Mouse (Mus musculus) liver, postnatal 0 days (tissue): ENCODE results near the gene Tm4sf20. TPM values are rescaled to one million over a fixed set of nuclear protein-coding genes. Genes with fewer than 3 reads are reported as not detected.
A peak's percentile ranks its signal among the peaks of the same experiment; 100 is the strongest.

Source experiments
- ATAC-seq: fragments of 200-750 bp; cut with Nextera tagmentation; 2 replicates; pipeline ENCODE4 v1.8.0; 2017; ENCODE audit warnings: mild to moderate bottlenecking, moderate library complexity
- DNase-seq: peaks from one replicate; pipeline ENCODE4 v3.0.0-alpha.2; 2016
- H3K27ac ChIP-seq: fragments of 300-500 bp; sonication (generic); 2 replicates; pipeline ENCODE4 v1.5.1; 2014; ENCODE audit warnings: antibody characterized with exemption, moderate library complexity, mild to moderate bottlenecking, low read depth
- H3K27me3 ChIP-seq: fragments of 300-500 bp; sonication (generic); 2 replicates; pipeline ENCODE4 v1.6.1; 2014; ENCODE audit warnings: low read length, control low read depth, mixed read lengths; ENCODE audit not compliant: insufficient read depth
- H3K36me3 ChIP-seq: fragments of 300-500 bp; sonication (generic); replicated peaks from 2 replicates; pipeline ENCODE4 v1.6.1; 2014; ENCODE audit warnings: mild to moderate bottlenecking, control low read depth, low read length, moderate library complexity, mixed read lengths; ENCODE audit not compliant: insufficient read depth
- H3K4me1 ChIP-seq: fragments of 300-500 bp; sonication (generic); 2 replicates; pipeline ENCODE4 v1.6.1; 2014; ENCODE audit warnings: antibody characterized with exemption, mild to moderate bottlenecking, control low read depth; ENCODE audit not compliant: insufficient read depth
- H3K4me2 ChIP-seq: fragments of 300-500 bp; sonication (generic); 2 replicates; pipeline ENCODE4 v1.6.1; 2014; ENCODE audit warnings: low read depth, mild to moderate bottlenecking, low read length, moderate library complexity, mixed read lengths
- H3K4me3 ChIP-seq: fragments of 300-500 bp; sonication (generic); 2 replicates; pipeline ENCODE4 v1.5.1; 2014; ENCODE audit warnings: low read depth, low read length
- H3K9ac ChIP-seq: fragments of 300-500 bp; sonication (generic); replicated peaks from 2 replicates; pipeline ENCODE4 v1.6.1; 2014; ENCODE audit warnings: mild to moderate bottlenecking, moderate library complexity
- H3K9me3 ChIP-seq: fragments of 300-500 bp; sonication (generic); 2 replicates; pipeline ENCODE4 v1.6.1; 2016; ENCODE audit warnings: mild to moderate bottlenecking, control low read depth, low read length, mixed read lengths
- CTCF ChIP-seq: sonication (generic); IDR thresholded peaks from 2 replicates; pipeline ENCODE4 v1.5.1; 2016; ENCODE audit warnings: antibody characterized with exemption, low read depth
- EP300 ChIP-seq: IDR thresholded peaks from 2 replicates; pipeline ENCODE4 v1.6.1; 2016; ENCODE audit warnings: antibody characterized with exemption, low read depth, mild to moderate bottlenecking
- WGBS: fragments of 180-500 bp; shearing (Covaris S2); extraction: QIAGEN DNeasy Blood & Tissue Kit; methylation state at CpG from one replicate; pipeline ENCODE4 v1.1.7; 2014; ENCODE audit not compliant: insufficient replicate concordance; 5-methylcytosine and 5-hydroxymethylcytosine counted together
- polyA plus RNA-seq: library from polyadenylated mRNA; unstranded; fragments of >200 nt; fragmentation: Nextera tagmentation; extraction: Ambion mirVana; gene quantifications from 2 replicates; pipeline ENCODE4 v1.2.1, GENCODE M21; 2015

Gene Tm4sf20
- polyA plus RNA-seq, 1 experiment from 2014 or later = not detected

- Histone ChIP-seq H3K27me3 (no peaks in the 10 kb centered on the region), H3K9me3 (no peaks in the 10 kb centered on the region), H3K36me3 (no peaks in the 10 kb centered on the region), H3K4me3 (no peak overlapping the region), H3K27ac (peak overlapping the region; percentile 48; the same call in 1 of the 2 replicates), H3K9ac (no peak overlapping the region), H3K4me1 (peaks cover 12% of the 10 kb centered on the region), H3K4me2 (no peak overlapping the region)
- DNase-seq (peak; percentile 32), ATAC-seq (no peak)
- WGBS = 37% methylated on average over 18 of the region's 18 CpGs
- TF ChIP-seq CTCF (no peak), EP300 (no peak)
Measured at GRCm38 (mm10) chr1:82795702-82796443, 27.6 kb upstream of the Tm4sf20 start.

DNA sequence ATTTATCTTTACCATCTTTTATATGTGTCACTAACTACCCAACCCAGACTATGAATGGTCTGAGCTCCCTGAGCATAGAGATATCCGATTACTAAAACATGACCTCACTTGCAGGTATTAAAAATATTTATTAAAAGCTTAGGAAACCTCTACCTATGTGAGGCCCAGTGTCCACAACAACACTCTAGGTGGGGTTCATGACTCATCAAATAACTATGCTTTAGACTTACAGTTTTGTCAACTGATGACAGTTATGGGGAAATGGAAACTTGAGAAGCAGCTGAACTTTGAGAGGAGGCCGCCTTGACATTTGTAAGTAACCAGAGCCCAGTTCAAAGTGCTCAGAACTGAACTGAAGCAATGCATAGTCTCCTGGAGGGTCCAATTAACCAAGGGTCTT lies 26.9 kb upstream of the Tm4sf20 start:
- no peak for ATAC-seq
- no peaks in the 10 kb centered on the region for H3K27me3 ChIP-seq
- WGBS = 75% methylated on average over 2 of the region's 2 CpGs
- DNase-seq = no peak
- no peak overlapping the region for H3K4me3 ChIP-seq
- no peaks in the 10 kb centered on the region for H3K9me3 ChIP-seq
- no peak for TF ChIP-seq CTCF
- TF ChIP-seq EP300 = no peak
- H3K36me3 ChIP-seq = no peaks in the 10 kb centered on the region
- H3K27ac ChIP-seq = no peak overlapping the region
- H3K9ac ChIP-seq = no peak overlapping the region
- H3K4me1 ChIP-seq = peaks cover 12% of the 10 kb centered on the region
- no peak overlapping the region for H3K4me2 ChIP-seq

DNA sequence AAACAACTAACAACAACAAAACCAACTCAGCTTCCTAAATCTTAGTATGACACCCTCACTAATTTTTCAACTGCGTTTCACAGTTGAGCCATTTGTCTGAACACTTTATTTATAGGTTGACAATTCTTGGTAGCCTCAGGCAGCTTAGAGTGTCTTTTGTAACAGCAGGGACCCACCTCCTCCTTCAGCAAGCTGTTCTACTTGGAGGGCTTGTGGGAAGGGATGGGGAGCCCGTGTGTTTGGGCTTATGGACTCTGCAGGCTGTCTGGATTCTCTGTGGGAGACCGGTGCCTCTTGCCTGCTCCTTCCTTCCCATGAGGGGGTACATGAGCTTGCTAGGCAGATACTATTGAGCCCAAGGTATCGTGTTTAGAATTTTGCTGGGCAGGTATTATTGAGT lies 25.7 kb upstream of the Tm4sf20 start:
- 77% methylated on average over 4 of the region's 4 CpGs for WGBS
- TF ChIP-seq CTCF (no peak), EP300 (no peak)
- ATAC-seq = no peak
- H3K36me3 ChIP-seq = no peaks in the 10 kb centered on the region
- peaks cover 12% of the 10 kb centered on the region for H3K4me1 ChIP-seq
- H3K9ac ChIP-seq = no peak overlapping the region
- no peaks in the 10 kb centered on the region for H3K9me3 ChIP-seq
- H3K27ac ChIP-seq = no peak overlapping the region
- DNase-seq = no peak
- no peak overlapping the region for H3K4me3 ChIP-seq
- no peaks in the 10 kb centered on the region for H3K27me3 ChIP-seq
- H3K4me2 ChIP-seq = no peak overlapping the region

DNA sequence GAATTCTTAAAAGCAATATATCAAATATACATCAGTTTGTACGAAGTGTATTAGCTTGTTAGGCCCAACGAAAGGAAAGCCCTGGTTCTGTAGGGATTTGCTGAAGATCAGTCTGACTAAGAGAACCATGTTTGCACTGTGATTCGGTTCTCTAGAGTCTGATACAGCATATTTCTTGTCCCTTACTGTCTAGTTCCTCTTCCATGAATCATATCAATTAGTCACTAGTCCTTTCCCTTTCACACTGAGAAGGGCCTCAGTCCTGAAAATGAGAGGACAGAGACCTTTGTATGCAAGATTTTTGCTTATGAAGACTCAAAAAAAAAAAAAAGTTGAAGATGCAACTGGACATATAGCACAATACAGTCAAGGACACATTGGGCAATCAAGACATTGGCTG lies 24.8 kb upstream of the Tm4sf20 start:
- Histone ChIP-seq H3K4me3 (no peak overlapping the region), H3K27me3 (no peaks in the 10 kb centered on the region), H3K36me3 (no peaks in the 10 kb centered on the region), H3K4me2 (no peak overlapping the region), H3K9me3 (no peaks in the 10 kb centered on the region), H3K9ac (no peak overlapping the region), H3K27ac (no peak overlapping the region), H3K4me1 (peaks cover 9% of the 10 kb centered on the region)
- ATAC-seq (peak; percentile 5; the same call in 1 of the 2 replicates), DNase-seq (no peak)
- no peak for TF ChIP-seq EP300
- no peak for TF ChIP-seq CTCF
- 62% methylated on average over 3 of the region's 3 CpGs for WGBS

GRCm38 (mm10) chr1:82792238-82792637 lies 24.0 kb upstream of the Tm4sf20 start:
- peak; percentile 18; the same call in 1 of the 2 replicates for ATAC-seq
- TF ChIP-seq EP300 (no peak), CTCF (no peak)
- H3K4me1 ChIP-seq = peaks cover 5% of the 10 kb centered on the region
- H3K9me3 ChIP-seq = no peaks in the 10 kb centered on the region
- H3K27me3 ChIP-seq = no peaks in the 10 kb centered on the region
- H3K4me2 ChIP-seq = no peak overlapping the region
- no peak for DNase-seq
- H3K36me3 ChIP-seq = no peaks in the 10 kb centered on the region
- no peak overlapping the region for H3K9ac ChIP-seq
- no peak overlapping the region for H3K27ac ChIP-seq
- no peak overlapping the region for H3K4me3 ChIP-seq
- WGBS = 84% methylated on average over 6 of the region's 6 CpGs

DNA sequence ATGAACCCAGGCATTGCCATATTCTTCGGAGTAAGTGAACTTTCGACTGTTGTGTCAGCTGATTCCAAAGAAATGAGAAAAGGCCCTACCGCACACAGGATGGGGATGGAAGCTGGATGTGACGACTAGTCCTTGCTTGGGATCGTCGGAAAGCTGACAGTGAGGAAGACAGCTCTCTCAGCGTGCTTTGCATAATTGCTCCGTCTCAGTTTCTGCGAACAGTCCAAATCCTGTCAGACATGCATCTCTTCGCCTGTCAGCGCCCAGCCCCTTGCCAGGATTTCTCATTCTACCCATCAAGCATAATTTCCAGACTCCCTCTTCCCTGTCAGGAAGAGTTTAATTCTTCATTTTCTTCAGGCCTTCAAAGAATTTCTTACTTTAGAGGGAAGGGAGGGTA lies 22.8 kb upstream of the Tm4sf20 start:
- no peak overlapping the region for H3K4me3 ChIP-seq
- DNase-seq (no peak), ATAC-seq (no peak)
- H3K9me3 ChIP-seq = no peaks in the 10 kb centered on the region
- H3K27me3 ChIP-seq = no peaks in the 10 kb centered on the region
- H3K4me2 ChIP-seq = no peak overlapping the region
- no peak for TF ChIP-seq EP300
- TF ChIP-seq CTCF = no peak
- no peaks in the 10 kb centered on the region for H3K36me3 ChIP-seq
- no peak overlapping the region for H3K27ac ChIP-seq
- no peak overlapping the region for H3K9ac ChIP-seq
- H3K4me1 ChIP-seq = no peaks in the 10 kb centered on the region
- 84% methylated on average over 11 of the region's 11 CpGs for WGBS
